Mouse (Mus musculus) layer of hippocampus, postnatal 25 days (tissue): ENCODE results near the gene 4933428G20Rik. TPM values are rescaled to one million over a fixed set of nuclear protein-coding genes. Genes with fewer than 3 reads are reported as not detected.

Source experiments
- DNase-seq, 2 experiments: peaks; one replicate each; pipeline ENCODE4 v3.0.0; 2022; ENCODE audit warnings: mixed read lengths in 2 of 2, low spot score in 1 of 2; ENCODE audit errors: extremely low spot score in 1 of 2
- total RNA-seq, 2 experiments: library from RNA; stranded (reverse); gene quantifications; 2 replicates each; pipeline ENCODE4 v1.2.3; 2021

The 4933428G20Rik gene
- total RNA-seq, 2 experiments from 2014 or later = 0.20 TPM; not detected in 1

DNA sequence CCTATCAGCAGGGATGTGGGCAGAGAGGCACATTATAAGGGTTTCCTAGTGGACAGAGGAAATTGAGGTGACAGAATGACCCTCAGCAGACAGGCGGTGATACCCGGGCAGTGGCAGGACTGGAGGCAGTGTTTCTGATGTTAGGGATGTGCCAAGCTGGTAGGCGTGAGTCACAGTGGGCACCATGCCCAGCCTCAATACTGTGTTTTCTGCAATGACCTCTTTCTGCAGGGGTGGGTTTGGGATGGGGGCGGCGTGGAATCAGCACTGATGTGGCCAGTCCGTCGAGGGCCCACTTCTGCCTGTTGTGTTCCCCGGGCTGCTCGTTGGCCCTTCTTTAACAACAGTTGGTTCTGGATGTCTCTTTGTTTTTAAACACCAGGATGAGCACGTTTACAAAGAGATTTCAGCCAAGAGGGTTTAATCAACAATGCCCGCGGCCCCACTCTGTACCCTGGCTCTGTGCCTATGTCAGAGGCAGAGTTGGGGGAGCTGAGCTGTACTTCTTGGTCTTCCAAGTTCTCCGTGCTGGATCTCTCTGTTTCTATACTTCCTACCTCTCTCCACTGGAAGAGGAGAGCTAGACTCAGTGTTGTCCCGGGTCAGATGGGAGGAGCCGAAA is 59.0 kb downstream of the 4933428G20Rik start:
- peak in 1 of 2 experiments; percentile 46 for DNase-seq

Other genes with a start within 250 kb of the 4933428G20Rik start
- 100 to 1,000 TPM; 130 to 144 TPM for gene Npepps, start 219.7 kb downstream of the 4933428G20Rik start, total RNA-seq
- 10 to 100 TPM; 24.1 to 31.3 TPM for gene Mrpl45, start 184.6 kb downstream of the 4933428G20Rik start, total RNA-seq
- under 1 TPM; 0.15 to 0.16 TPM for gene Gpr179, start 148.3 kb downstream of the 4933428G20Rik start, total RNA-seq
- 10 to 100 TPM; 79.6 to 80.0 TPM for gene Socs7, start 137.8 kb downstream of the 4933428G20Rik start, total RNA-seq
- 10 to 100 TPM; 71.4 to 73.5 TPM for gene Arhgap23, start 84.8 kb downstream of the 4933428G20Rik start, total RNA-seq
- 100 to 1,000 TPM; 260 to 270 TPM for gene Srcin1, start 75.8 kb upstream of the 4933428G20Rik start, total RNA-seq
- gene Epop, start 129.4 kb upstream of the 4933428G20Rik start, total RNA-seq = 10 to 100 TPM; 28.8 to 34.3 TPM
- gene Mllt6, start 163.1 kb upstream of the 4933428G20Rik start, total RNA-seq = 100 to 1,000 TPM in 1 of 2 experiments, 10 to 100 TPM in 1; 88.5 to 105 TPM
- 10 to 100 TPM; 47.0 to 55.1 TPM for gene Cisd3, start 185.5 kb upstream of the 4933428G20Rik start, total RNA-seq
- 10 to 100 TPM; 19.7 to 27.9 TPM for gene Pcgf2, start 200.2 kb upstream of the 4933428G20Rik start, total RNA-seq
- 100 to 1,000 TPM; 125 to 144 TPM for gene Psmb3, start 203.1 kb upstream of the 4933428G20Rik start, total RNA-seq
- 100 to 1,000 TPM; 104 to 105 TPM for gene Pip4k2b, start 244.4 kb upstream of the 4933428G20Rik start, total RNA-seq